Mouse (Mus musculus) adrenal gland, adult 18-20 months (tissue): ENCODE measurements around the gene Fam50a. TPM values are rescaled to one million over a fixed set of nuclear protein-coding genes. Genes with fewer than 3 reads are reported as not detected.
A peak's percentile ranks its signal among the peaks of the same experiment; 100 is the strongest.
"Not testable (repeated sequence)": the region's sequence is repeated elsewhere in the genome, so short reads cannot be mapped to it uniquely, and the experiment has no call there.

Source experiments
- DNase-seq, 2 experiments: peaks; one replicate each; pipeline ENCODE4 v3.0.0; 2021 to 2022; ENCODE audit warnings: low spot score in 2 of 2
- microRNA-seq, 2 experiments: library from miRNA; unstranded; fragments of <30 nt; microRNA quantifications; one replicate each; pipeline ENCODE4 v1.2.0; 2021; ENCODE audit warnings: borderline number of aligned reads in 2 of 2
- total RNA-seq, 2 experiments: library from RNA; stranded (reverse); gene quantifications; 1 replicate in 1 of 2; 2 replicates in 1 of 2; pipeline ENCODE4 v1.2.3; 2021

Gene Fam50a
- total RNA-seq, 2 experiments from 2014 or later, result 63.3 to 65.8 TPM

DNA sequence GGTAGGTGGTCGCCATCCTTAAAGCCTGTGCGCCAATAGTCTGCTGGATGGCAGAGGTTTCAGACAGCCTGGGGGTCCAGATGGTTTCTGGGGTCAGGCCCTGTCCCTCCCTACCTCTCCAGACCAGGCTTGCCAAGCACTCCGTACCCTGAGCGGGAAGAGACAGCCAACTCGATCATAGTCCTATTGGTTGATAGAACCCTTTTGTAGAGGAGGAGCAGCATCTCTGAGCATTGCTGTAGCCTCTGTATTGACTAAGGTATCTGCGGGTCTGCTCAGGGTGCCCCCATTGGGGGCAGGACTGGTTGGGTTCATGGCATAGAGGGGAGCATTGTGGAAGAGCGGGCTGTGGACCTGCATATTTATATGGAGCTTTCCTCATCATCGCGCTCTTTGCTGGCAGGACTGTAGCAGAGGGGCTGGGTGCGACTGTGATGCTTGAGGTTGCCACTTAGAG is 16.4 kb downstream of the Fam50a start:
- DNase-seq, result no peak

GRCm38 (mm10) chrX:74330166-74330930 is 17.5 kb downstream of the Fam50a start:
- no peak for DNase-seq

DNA sequence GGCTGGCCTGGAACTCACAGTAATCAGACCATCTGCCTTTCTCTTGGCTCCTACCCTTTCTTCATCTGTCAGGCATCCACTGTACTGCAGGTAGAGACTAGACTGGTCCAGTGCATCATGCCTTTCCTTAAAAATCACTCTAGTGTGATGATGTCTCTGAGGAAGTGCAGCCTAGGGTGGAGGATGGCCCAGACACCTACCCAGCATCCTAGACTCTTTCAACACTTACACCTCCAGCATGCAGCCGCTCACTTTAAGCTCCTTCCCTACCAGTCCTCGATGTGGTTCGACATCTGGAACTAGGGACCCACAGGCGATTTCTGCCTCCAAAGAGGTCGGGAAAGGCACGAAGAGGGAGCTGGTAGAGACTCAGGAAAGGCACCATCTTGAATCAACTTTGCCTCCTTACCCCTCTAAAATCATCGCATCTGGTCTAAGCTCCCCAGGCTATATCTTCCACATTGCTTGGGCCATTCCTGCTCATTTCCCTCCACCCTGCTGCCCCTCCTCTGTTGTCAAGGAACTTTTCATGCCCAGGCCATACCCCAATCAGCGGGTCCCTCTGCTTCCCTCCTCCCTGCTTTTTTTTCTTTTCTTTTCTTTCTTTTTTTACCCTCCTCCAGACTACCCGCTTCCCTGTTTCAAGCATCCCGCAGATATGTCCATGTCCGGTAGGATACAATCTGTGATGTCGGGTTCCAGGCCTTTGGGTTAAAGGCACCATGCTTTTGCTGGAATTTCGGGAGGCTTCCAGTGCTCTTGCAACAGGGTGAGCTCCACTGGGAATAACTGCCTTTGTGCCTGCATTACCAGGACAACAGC is 40.0 kb downstream of the Fam50a start:
- DNase-seq, result no peak

DNA sequence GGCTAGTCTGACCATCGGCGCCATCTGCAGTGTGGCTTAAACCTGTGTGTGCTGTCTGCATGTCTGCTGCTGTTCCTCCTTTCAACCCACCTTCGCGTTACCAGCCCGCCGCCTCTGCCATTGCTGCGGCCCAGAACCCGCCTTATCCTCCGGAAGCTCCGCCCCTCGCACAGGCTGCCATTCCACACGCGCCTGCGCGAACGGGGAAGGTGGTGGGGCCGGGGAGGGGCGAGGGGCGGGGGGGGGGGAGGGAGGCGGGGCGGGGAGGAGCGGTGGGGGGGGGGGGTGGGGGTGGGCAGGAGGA is 40.6 kb downstream of the Fam50a start, which contains the start of gene Lage3:
Gene Lage3, minus strand, starts transcription at position 152 of the 304 bp plus-strand sequence.
- peak; percentile 69 to 72 for DNase-seq

DNA sequence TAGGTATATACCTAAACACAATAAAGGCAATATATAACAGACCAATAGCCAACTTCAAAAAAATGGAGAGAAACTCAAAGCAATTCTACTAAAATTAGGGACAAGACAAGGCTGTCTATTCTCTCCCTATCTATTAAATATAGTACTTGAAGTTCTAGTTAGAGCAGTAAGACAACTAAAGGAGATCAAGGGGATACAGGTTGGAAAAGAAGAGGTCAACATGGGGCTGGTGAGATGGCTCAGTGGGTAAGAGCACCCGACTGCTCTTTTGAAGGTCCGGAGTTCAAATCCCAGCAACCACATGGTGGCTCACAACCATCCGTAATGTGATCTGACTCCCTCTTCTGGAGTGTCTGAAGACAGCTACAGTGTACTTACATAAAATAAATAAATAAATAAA is 44.2 kb downstream of the Fam50a start:
- not testable (repeated sequence) for DNase-seq

- DNase-seq, result no peak
These were observed 46.3 kb downstream of the Fam50a start for GRCm38 (mm10) chrX:74359171-74359570.

GRCm38 (mm10) chrX:74367512-74367911 is 54.7 kb downstream of the Fam50a start:
- no peak for DNase-seq

GRCm38 (mm10) chrX:74368209-74368909 is 55.5 kb downstream of the Fam50a start:
- DNase-seq, result peak; percentile 70 to 73

Small RNAs within 50 kb of the gene (microRNA-seq; reads per million reads assigned to microRNA genes)
- 0.47 to 0.61 reads per million in 2 experiments for gene Mir7091
- 0 reads per million in 2 experiments for gene Mir7092

Other genes starting within 250 kb of the Fam50a start
- gene Opn1mw, start 185.6 kb upstream of the Fam50a start, total RNA-seq, result not detected
- gene Mecp2, start 177.7 kb upstream of the Fam50a start, total RNA-seq, result 10 to 100 TPM; 31.5 to 34.5 TPM
- gene Tex28, start 145.2 kb upstream of the Fam50a start, total RNA-seq, result not detected
- not detected for gene Tktl1, start 135.8 kb upstream of the Fam50a start, total RNA-seq
- 100 to 1,000 TPM; 113 to 170 TPM for gene Flna, start 63.2 kb upstream of the Fam50a start, total RNA-seq
- 100 to 1,000 TPM in 1 of 2 experiments, 10 to 100 TPM in 1; 93.6 to 165 TPM for gene Emd, start 58.3 kb upstream of the Fam50a start, total RNA-seq
- 100 to 1,000 TPM; 395 to 419 TPM for gene Rpl10, start 42.2 kb upstream of the Fam50a start, total RNA-seq
- 10 to 100 TPM; 64.6 to 81.8 TPM for gene Taz, start 31.1 kb upstream of the Fam50a start, total RNA-seq
- gene Dnase1l1, start 30.7 kb upstream of the Fam50a start, total RNA-seq, result 10 to 100 TPM; 14.7 to 17.1 TPM
- gene Atp6ap1, start 15.9 kb upstream of the Fam50a start, total RNA-seq, result 100 to 1,000 TPM; 206 to 258 TPM
- gene Gdi1, start 8.0 kb upstream of the Fam50a start, total RNA-seq, result 100 to 1,000 TPM; 245 to 250 TPM
- 10 to 100 TPM in 1 of 2 experiments, 1 to 10 TPM in 1; 8.1 to 15.4 TPM for gene Plxna3, start 16.0 kb downstream of the Fam50a start, total RNA-seq
- 10 to 100 TPM; 43.2 to 53.2 TPM for gene Lage3, start 40.6 kb downstream of the Fam50a start, total RNA-seq
- gene Ubl4a, start 60.2 kb downstream of the Fam50a start, total RNA-seq, result 10 to 100 TPM; 61.4 to 63.9 TPM
- gene Slc10a3, start 60.3 kb downstream of the Fam50a start, total RNA-seq, result 10 to 100 TPM; 19.0 to 20.5 TPM
- 10 to 100 TPM; 26.7 to 27.1 TPM for gene Fam3a, start 80.2 kb downstream of the Fam50a start, total RNA-seq
- gene Ikbkg, start 80.3 kb downstream of the Fam50a start, total RNA-seq, result 10 to 100 TPM; 56.8 to 63.6 TPM
- 100 to 1,000 TPM; 195 to 261 TPM for gene G6pdx, start 116.2 kb downstream of the Fam50a start, total RNA-seq
- gene Gm6880, start 168.4 kb downstream of the Fam50a start, total RNA-seq, result not detected